Mouse (Mus musculus) midbrain, embryonic 10.5 days (tissue): ENCODE results near the gene Cdh23. TPM values are rescaled to one million over a fixed set of nuclear protein-coding genes. Genes with fewer than 3 reads are reported as not detected.

Experiments
- DNase-seq: peaks from one replicate; pipeline ENCODE4 v3.0.0-alpha.2; 2017; ENCODE audit warnings: low spot score
- H3K27ac ChIP-seq: fragments of 300-500 bp; sonication (generic); replicated peaks from 2 replicates; pipeline ENCODE4 v1.5.1; 2016; ENCODE audit warnings: mild to moderate bottlenecking
- H3K27me3 ChIP-seq: fragments of 300-500 bp; sonication (generic); 2 replicates; pipeline ENCODE4 v1.6.1; 2016; ENCODE audit warnings: low read depth, mild to moderate bottlenecking; ENCODE audit not compliant: poor library complexity, severe bottlenecking
- H3K36me3 ChIP-seq: fragments of 300-500 bp; sonication (generic); 2 replicates; pipeline ENCODE4 v1.6.1; 2016; ENCODE audit warnings: mild to moderate bottlenecking, moderate library complexity
- H3K4me1 ChIP-seq: fragments of 300-500 bp; sonication (generic); 2 replicates; pipeline ENCODE4 v1.6.1; 2016
- H3K4me3 ChIP-seq: fragments of 300-500 bp; sonication (generic); 2 replicates; pipeline ENCODE4 v1.5.1; 2016; ENCODE audit warnings: mild to moderate bottlenecking, moderate library complexity
- H3K9me3 ChIP-seq: fragments of 300-500 bp; sonication (generic); replicated peaks from 2 replicates; pipeline ENCODE4 v1.6.1; 2016; ENCODE audit warnings: mild to moderate bottlenecking
- WGBS: fragments of 180-500 bp; shearing (Covaris S2); methylation state at CpG from one replicate; pipeline ENCODE4 v1.1.7; 2016; 5-methylcytosine and 5-hydroxymethylcytosine counted together
- polyA plus RNA-seq: library from polyadenylated mRNA; unstranded; fragments of >200 nt; fragmentation: Nextera tagmentation; extraction: Ambion mirVana; gene quantifications from 2 replicates; pipeline ENCODE4 v1.2.1, GENCODE M21; 2016

Cdh23 gene
- polyA plus RNA-seq, 1 experiment from 2014 or later, result 0.53 TPM

DNA sequence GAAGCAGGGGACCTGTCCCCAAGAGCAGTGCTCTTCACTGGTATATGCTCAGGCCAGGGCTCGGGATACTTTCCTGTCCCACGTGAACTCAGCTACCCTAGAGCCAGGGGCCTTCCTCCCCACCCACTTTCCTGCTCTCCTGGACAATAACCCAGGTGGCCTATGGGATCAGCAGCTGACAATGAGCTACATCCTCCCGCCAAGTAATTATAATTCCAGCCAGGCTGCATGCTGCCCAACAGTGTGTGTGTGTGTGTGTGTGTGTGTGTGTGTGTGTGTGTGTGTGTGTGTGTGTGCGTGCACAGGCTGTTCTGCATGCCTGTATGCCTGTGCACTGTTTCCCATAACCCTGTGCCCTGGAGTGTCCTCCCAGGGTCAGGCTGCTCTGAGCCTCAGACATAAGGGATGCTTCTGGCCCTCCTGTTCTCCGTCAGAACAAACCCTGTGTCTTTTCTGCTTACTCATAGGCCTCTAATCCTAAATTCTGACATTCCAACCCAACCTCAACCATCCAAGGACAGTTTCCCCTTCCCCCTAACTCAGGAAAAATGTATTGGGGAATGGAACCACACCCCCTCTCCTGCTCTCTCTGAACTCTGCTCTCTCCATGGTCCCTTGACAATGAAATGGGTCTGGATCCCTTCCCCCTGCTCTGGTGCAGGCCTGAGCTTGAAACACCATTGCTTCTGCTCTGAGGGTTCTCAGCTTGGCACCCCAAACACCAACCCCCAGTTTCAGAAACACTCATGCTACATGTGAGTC, 342.9 kb downstream of the Cdh23 start:
- no peaks in the 10 kb centered on the region for H3K9me3 ChIP-seq
- H3K27ac ChIP-seq, result peak overlapping the region; percentile 14; the same call in 1 of the 2 replicates
- H3K4me1 ChIP-seq, result peaks cover 48% of the 10 kb centered on the region
- H3K4me3 ChIP-seq, result no peak overlapping the region
- 64% methylated on average over 5 of the region's 5 CpGs for WGBS
- H3K36me3 ChIP-seq, result no peaks in the 10 kb centered on the region
- DNase-seq, result no peak
- H3K27me3 ChIP-seq, result peaks cover 11% of the 10 kb centered on the region

DNA sequence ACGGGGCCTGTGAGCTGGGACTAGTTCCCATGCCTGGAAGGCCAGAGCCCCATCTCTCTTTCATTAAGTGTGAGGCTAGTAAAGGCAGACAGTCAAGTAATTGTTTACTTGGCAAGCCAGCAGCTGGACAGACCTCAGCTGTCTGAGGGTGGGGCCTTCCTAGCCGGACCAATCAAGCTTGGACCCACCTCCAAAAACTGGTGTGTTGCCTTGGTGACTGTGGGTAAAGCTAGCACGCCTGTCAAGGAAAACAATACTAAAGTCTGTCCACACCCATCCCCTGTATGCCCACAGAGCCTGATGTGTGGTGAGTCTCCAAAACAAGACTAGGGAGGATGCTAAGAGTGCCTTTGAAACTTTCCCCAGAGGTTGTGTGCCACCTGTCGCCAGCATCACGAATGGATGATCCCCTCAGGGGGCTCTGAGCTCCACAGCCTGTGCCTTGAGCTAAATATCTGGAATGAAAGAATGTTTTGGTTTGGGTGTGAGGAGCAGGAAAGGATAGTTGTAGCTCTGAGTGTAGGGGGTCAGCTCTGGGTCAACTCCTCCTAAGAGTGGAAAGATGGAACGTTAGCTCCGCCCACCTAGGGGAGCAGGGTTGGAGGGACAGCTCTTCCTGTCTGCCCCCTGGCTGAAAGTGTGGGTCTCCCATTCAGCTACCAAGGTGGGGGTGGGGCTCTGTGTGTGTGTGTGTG, 344.4 kb downstream of the Cdh23 start:
- Histone ChIP-seq H3K36me3 (no peaks in the 10 kb centered on the region), H3K9me3 (no peaks in the 10 kb centered on the region), H3K27ac (peak overlapping the region; percentile 72), H3K4me1 (peaks cover 63% of the 10 kb centered on the region), H3K4me3 (no peak overlapping the region), H3K27me3 (peaks cover 26% of the 10 kb centered on the region)
- DNase-seq, result peak; percentile 42
- 41% methylated on average over 7 of the region's 7 CpGs for WGBS

DNA sequence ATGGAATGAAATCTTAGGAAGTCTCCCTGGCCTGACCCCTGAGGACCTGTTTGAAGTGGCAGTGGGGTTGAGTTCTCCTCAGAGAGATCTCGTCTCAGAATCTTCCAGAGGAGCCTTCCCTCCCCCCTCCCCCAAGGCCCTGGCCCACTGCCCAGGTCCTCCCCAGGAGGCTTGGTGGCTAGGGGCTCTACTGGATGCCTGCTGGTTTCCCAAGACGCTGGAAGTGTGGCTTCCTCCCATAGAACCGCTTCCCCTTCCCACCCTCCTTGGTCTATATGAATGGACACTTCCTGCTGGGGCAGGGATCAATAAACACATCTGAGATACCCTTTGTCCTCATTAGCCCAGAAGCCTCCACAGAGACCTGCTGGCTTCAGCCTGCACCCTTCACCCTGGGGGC, 345.0 kb downstream of the Cdh23 start:
- DNase-seq, result peak; percentile 22
- H3K9me3 ChIP-seq, result no peaks in the 10 kb centered on the region
- H3K4me1 ChIP-seq, result peaks cover 70% of the 10 kb centered on the region
- H3K27ac ChIP-seq, result peak overlapping the region; percentile 72
- peaks cover 33% of the 10 kb centered on the region for H3K27me3 ChIP-seq
- 27% methylated on average over 3 of the region's 3 CpGs for WGBS
- no peak overlapping the region for H3K4me3 ChIP-seq
- H3K36me3 ChIP-seq, result no peaks in the 10 kb centered on the region

DNA sequence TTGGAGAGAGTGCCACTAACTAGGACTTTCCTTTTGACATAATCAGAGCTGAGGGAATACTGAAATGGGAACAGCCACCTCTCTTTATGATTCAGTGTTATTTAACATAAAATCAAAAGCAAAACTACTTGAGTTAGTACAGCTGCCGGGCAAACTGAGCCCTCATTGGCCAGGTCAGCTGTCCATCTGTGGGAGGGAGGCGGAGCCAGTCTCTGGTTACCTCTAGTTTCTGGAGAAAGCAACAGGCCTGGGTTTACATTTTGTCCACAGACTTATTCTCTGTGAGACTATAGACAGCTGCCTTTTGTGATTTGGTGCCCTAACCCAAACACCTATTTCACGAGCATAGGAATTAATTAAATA, 345.5 kb downstream of the Cdh23 start:
- Histone ChIP-seq H3K27ac (peak overlapping the region; percentile 72), H3K27me3 (peaks cover 37% of the 10 kb centered on the region), H3K4me3 (no peak overlapping the region), H3K36me3 (no peaks in the 10 kb centered on the region), H3K4me1 (peaks cover 70% of the 10 kb centered on the region), H3K9me3 (no peaks in the 10 kb centered on the region)
- WGBS, result 48% methylated on average over 3 of the region's 3 CpGs
- DNase-seq, result peak; percentile 69

DNA sequence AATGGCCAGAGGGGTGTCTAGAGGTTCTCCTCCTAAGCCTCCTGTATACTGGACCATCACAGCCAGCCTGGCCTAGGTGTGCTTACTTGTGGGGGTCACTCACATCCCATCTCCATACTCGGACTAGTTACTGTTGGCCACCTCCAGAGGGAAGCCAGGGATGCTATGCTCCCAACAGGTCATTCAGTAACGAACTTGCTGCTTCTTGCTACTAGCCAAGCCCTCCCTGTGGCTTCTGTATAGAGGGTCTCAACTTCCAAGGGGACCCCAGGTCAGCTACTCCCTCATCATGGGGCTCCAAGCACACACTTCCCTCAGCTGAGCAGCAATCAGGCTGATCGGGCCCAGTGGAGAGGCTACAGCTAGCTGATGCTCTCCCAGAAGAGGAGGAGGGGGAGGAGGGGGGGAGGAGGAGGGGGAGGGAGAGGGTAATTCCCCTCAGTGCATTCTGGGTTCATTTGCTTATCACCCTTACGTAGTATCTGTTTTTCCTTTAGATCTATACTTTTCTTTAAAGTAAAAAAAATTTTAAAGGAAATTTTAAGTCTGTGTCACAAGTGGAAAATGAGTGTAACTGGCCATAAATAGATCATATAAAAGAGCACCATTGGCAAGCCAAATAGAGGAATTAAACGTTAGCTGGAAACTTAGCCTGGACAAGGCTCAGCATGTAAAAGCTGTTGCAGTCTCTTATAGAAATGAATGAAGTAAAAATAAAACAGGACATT, 346.0 kb downstream of the Cdh23 start:
- Histone ChIP-seq H3K27ac (peak overlapping the region; percentile 33; the same call in 1 of the 2 replicates), H3K27me3 (peaks cover 38% of the 10 kb centered on the region), H3K4me1 (peaks cover 70% of the 10 kb centered on the region), H3K4me3 (no peak overlapping the region), H3K36me3 (no peaks in the 10 kb centered on the region), H3K9me3 (no peaks in the 10 kb centered on the region)
- 62% methylated on average over 5 of the region's 5 CpGs for WGBS
- no peak for DNase-seq

DNA sequence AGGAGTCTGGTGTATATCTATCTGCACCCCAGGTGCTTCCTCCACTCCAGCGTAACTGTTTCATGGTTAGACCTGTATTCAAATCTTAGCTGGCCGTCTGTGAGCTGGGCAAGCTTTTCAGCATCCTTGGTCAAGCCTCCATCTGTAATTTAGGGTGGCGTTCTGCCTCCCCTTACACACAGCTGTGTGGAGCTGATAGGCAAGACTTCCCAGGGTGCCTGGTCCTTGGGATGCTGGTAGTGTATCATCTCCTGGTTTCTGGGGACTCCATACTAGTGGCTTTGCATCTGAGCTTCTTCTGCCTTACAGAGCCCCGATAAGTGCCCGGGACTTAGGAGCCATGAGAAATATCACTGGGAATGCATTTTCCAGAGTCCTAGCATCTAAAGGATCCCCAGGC, 346.6 kb downstream of the Cdh23 start:
- peaks cover 38% of the 10 kb centered on the region for H3K27me3 ChIP-seq
- H3K36me3 ChIP-seq, result no peaks in the 10 kb centered on the region
- peaks cover 76% of the 10 kb centered on the region for H3K4me1 ChIP-seq
- H3K4me3 ChIP-seq, result no peak overlapping the region
- no peak overlapping the region for H3K27ac ChIP-seq
- WGBS, result 85% methylated on average over 5 of the region's 5 CpGs
- no peak for DNase-seq
- H3K9me3 ChIP-seq, result no peaks in the 10 kb centered on the region

DNA sequence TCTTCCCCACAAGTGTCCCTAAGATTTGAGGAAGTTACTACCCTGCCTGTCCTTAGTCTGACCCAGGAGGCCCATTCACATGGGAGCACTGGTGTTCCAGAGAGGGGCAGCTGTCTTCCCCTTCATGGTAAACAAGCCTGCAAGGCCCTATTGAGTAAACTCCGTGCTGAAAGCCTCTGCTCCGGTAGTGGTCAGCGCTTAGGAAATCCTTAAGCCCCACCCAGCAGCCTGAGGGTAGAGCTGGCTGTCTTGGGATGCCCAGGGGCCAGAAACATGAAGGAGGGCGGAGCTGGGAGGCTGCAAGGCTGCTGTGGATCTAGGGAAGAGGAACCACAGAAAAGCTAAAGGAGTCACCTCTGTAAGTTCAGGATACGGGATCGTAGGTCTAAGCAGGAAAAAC, 347.2 kb downstream of the Cdh23 start:
- Histone ChIP-seq H3K36me3 (no peaks in the 10 kb centered on the region), H3K4me1 (peaks cover 81% of the 10 kb centered on the region), H3K9me3 (no peaks in the 10 kb centered on the region), H3K27me3 (peaks cover 38% of the 10 kb centered on the region), H3K4me3 (no peak overlapping the region), H3K27ac (0 out of 2 replicates have a peak overlapping the region, but pooled peaks have one; percentile 2)
- DNase-seq, result no peak
- 34% methylated on average over 6 of the region's 6 CpGs for WGBS

DNA sequence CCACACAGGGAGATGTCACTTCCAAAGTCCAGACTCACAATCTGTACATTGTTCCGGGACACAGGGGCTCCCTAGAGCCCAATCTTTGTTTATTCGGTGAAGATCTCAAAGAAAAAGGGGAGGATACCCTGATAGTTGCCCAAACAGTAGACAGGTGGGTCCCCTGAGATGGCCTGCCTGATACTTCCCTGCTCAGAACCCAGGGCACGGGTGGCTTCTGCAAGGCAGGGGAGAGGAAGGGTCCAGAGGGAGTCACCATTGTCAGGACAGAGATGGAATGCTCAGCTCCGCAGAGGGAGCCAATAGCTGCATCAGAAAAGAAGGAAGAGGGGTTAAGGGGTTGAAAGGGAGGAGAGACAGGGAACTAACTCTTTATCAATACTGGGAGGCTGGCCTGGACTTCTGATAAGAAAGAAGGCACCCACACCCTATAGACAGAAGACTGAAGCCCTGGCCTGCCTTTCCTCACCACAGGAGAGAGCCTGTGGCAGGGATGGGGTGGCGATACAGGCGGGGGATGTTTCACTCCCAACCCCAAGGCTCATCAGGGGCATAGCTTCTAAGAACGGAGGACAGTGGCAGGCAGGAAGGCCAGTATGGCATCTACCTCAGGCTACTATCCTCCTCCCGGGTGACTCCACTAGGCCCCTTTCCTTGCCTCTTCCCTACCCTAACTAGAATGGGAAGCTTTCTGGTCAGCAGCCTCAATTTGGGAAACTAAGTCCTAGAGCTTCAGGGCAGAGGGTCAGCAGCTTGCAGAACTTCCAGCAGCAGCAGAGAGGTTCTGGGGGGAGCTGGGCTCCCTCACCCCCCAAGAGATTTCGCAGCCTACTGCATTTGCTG, 348.3 kb downstream of the Cdh23 start:
- WGBS, result 27% methylated on average over 9 of the region's 9 CpGs
- DNase-seq, result no peak
- H3K4me3 ChIP-seq, result peak overlapping the region; percentile 55; the same call in 1 of the 2 replicates
- H3K4me1 ChIP-seq, result peaks cover 76% of the 10 kb centered on the region
- H3K27me3 ChIP-seq, result peaks cover 38% of the 10 kb centered on the region
- no peak overlapping the region for H3K27ac ChIP-seq
- no peaks in the 10 kb centered on the region for H3K36me3 ChIP-seq
- no peaks in the 10 kb centered on the region for H3K9me3 ChIP-seq

DNA sequence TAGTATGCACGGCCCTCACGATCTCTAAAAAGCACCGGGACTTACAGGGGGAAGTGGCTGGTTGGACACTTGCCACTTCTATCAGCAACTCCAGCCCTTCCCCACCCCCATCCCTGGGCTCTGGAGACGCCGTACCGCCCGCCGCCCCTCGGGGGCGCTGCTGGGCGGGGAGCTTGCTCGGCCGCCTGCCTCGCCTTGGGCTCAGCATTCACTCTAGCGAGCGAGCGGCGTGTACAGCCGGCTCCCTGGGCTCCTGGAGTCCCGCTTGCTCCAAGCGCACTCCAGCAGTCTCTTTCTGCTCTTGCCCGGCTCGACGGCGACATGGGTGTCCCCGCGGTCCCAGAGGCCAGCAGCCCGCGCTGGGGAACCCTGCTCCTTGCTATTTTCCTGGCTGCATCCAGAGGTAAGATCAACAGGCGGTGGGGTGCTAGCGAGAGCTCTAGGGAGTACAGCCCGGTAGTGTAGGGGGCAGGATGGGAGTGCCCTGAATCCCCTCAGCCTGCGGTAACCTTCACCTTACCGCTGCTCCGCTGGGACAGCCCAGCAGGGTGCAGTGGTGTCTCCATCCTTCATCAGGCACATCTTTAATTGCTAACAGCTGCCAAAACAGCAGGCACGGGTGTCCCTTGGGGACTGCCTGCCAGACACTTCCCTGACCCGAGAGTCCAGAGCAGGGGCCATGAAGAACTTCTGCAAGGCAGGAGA, 349.4 kb downstream of the Cdh23 start, which contains the start of gene Vsir:
Vsir (plus strand) TSS at position 151 of the 705 bp plus-strand sequence.
- Histone ChIP-seq H3K4me1 (peaks cover 70% of the 10 kb centered on the region), H3K27me3 (peaks cover 38% of the 10 kb centered on the region), H3K36me3 (no peaks in the 10 kb centered on the region), H3K9me3 (no peaks in the 10 kb centered on the region), H3K4me3 (peak within 1 kb of the TSS; percentile 55), H3K27ac (peak within 1 kb of the TSS; percentile 75)
- peak; percentile 85 for DNase-seq
- under 1% methylated on average over 37 of the region's 37 CpGs for WGBS

DNA sequence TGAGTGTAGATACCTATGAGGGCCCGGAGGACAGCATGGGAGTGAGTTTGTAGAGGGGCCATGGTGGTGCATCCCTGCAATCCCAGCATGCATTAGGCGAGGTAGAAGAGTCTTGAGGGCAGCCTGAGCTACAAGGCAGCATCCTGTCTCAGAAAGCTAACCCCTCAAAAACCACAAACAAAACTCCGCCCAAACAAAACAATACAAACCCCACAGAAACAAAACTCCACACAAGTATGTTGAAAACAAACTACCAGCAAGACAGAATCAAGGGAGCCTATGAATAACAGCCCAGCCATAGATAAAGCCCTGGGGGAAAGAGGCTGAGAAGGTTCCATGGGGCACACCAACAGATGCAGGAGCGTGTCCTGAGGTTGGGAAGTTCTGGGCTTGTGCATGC, 350.2 kb downstream of the Cdh23 start:
- DNase-seq, result no peak
- WGBS, result 83% methylated on average over 4 of the region's 4 CpGs
- Histone ChIP-seq H3K4me1 (peaks cover 62% of the 10 kb centered on the region), H3K27me3 (peaks cover 38% of the 10 kb centered on the region), H3K9me3 (no peaks in the 10 kb centered on the region), H3K4me3 (peak overlapping the region; percentile 55; the same call in 1 of the 2 replicates), H3K27ac (no peak overlapping the region), H3K36me3 (no peaks in the 10 kb centered on the region)

DNA sequence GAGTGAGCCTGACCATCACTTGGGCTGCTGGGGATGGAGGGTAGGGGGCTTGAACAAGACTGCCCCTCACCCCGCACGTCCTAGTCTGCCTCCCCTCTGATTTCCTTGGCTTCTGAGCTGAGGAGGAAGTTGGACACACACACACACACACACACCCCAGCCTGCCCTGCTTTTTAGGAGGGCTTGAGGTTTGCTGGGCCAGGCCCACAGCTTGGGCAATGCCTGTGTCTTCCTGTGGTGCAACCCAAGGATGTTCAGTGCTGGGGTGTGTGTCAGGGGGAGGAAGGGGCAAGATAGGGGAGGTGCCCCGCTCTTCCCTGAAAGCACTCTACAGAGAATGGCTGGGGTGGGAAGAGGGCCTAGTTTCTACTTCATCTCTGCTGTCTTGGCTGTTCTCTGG, 352.2 kb downstream of the Cdh23 start:
- Histone ChIP-seq H3K4me3 (no peak overlapping the region), H3K27ac (peak overlapping the region; percentile 18; the same call in 1 of the 2 replicates), H3K4me1 (peaks cover 43% of the 10 kb centered on the region), H3K27me3 (peaks cover 33% of the 10 kb centered on the region), H3K36me3 (no peaks in the 10 kb centered on the region), H3K9me3 (no peaks in the 10 kb centered on the region)
- WGBS, result 83% methylated on average over 3 of the region's 3 CpGs
- no peak for DNase-seq
